27 mouse cellular contexts compared by ENCODE assay signal in the genomic region with DNA sequence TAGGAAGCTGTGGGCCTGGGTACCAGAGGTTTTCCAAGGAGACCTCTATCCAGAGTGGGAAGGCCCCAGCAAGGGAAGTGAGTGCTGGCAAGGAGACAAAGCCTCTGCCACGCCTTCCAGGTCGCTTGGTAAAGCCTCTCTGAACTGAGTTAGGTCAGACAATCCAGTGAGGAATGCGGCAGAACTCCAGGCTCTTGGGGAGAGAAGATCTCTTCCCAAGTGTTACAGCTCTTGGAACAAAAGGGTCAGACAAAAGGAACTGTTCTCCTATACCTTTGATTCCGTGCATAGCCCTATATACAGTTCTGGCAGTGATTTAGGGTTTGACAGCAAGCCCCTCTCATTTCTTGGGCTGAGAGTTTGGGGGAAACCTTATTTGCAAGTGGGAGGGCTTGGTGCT.
"Had no signal": no experiment of that assay in that cellular context is flagged by ENCODE, and none has a peak within 500 bp of the region (broad histone marks: within the 10 kb centered on the region; RNA-seq: fewer than 3 reads in every experiment).

No protein-coding gene starts in this region.

- H3K4me1 ChIP-seq: heart, embryonic 13.5 days; heart, embryonic 15.5 days; hindbrain, embryonic 13.5 days; hindbrain, embryonic 15.5 days; kidney, embryonic 15.5 days; limb, embryonic 13.5 days; limb, embryonic 15.5 days; liver, embryonic 12.5 days had no signal

- H3K9ac ChIP-seq: heart, embryonic 13.5 days; heart, embryonic 15.5 days; hindbrain, embryonic 13.5 days; hindbrain, embryonic 15.5 days; kidney, embryonic 15.5 days; limb, embryonic 13.5 days; limb, embryonic 15.5 days; liver, embryonic 12.5 days; liver, embryonic 14.5 days had no signal

- H3K4me3 ChIP-seq: heart, adult 2 months; heart, embryonic 13.5 days; heart, embryonic 15.5 days; hindbrain, embryonic 13.5 days; hindbrain, embryonic 15.5 days; kidney, embryonic 15.5 days; limb, embryonic 13.5 days; limb, embryonic 15.5 days; liver, embryonic 12.5 days had no signal

- ATAC-seq: hindbrain, postnatal 0 days; intestine, embryonic 16.5 days; liver, embryonic 12.5 days had no signal

- H3K4me2 ChIP-seq: heart, embryonic 11.5 days; heart, embryonic 13.5 days; heart, embryonic 15.5 days; hindbrain, embryonic 13.5 days; hindbrain, embryonic 15.5 days; kidney, embryonic 15.5 days; limb, embryonic 13.5 days; limb, embryonic 15.5 days; liver, embryonic 12.5 days had no signal

- H3K36me3 ChIP-seq: heart, embryonic 13.5 days; heart, embryonic 15.5 days; hindbrain, embryonic 13.5 days; hindbrain, embryonic 15.5 days; kidney, embryonic 15.5 days; limb, embryonic 13.5 days; limb, embryonic 15.5 days; liver, embryonic 12.5 days had no signal

- DNase-seq: gastrocnemius, postnatal 14 days; gastrocnemius, postnatal 36 days; heart, adult 11 months; heart, adult 2 months; heart, postnatal 14 days; heart, postnatal 36 days; kidney, adult 11 months; kidney, adult 2 months; kidney, adult 9 months; kidney, postnatal 14 days; kidney, postnatal 36 days; layer of hippocampus, adult 9-11 months; layer of hippocampus, postnatal 36 days; left cerebral cortex, postnatal 4 days had no signal

- H3K9me3 ChIP-seq: hindbrain, embryonic 13.5 days; hindbrain, embryonic 15.5 days had no signal

- H3K27me3 ChIP-seq: heart, embryonic 13.5 days; heart, embryonic 15.5 days; hindbrain, embryonic 13.5 days; hindbrain, embryonic 15.5 days; kidney, embryonic 15.5 days; limb, embryonic 13.5 days; limb, embryonic 15.5 days; liver, embryonic 12.5 days had no signal

- H3K27ac ChIP-seq: heart, adult 2 months; heart, embryonic 13.5 days; heart, embryonic 15.5 days; hindbrain, embryonic 13.5 days; hindbrain, embryonic 15.5 days; hindbrain, postnatal 0 days; kidney, embryonic 15.5 days; kidney, postnatal 0 days; limb, embryonic 13.5 days; limb, embryonic 15.5 days; liver, embryonic 12.5 days; liver, embryonic 14.5 days had no signal
